Mouse (Mus musculus) testis, adult 2 months (tissue): ENCODE data around the gene Arhgef28.

Source experiments
- CTCF ChIP-seq: fragments of 200-500 bp; IDR thresholded peaks from 2 replicates; pipeline ENCODE4 v1.5.1; 2012; ENCODE audit warnings: low read depth, mild to moderate bottlenecking, inconsistent platforms, low read length, moderate library complexity; ENCODE audit not compliant: control insufficient read depth, insufficient read depth, insufficient replicate concordance
- POLR2A ChIP-seq: fragments of 200-500 bp; IDR thresholded peaks from 2 replicates; pipeline ENCODE4 v1.6.1; 2012; ENCODE audit warnings: low read depth, mild to moderate bottlenecking, inconsistent platforms, low read length, moderate library complexity; ENCODE audit not compliant: control insufficient read depth

GRCm38 (mm10) chr13:98143000-98143399 is 63.2 kb downstream of the Arhgef28 start:
- TF ChIP-seq CTCF (no peak), POLR2A (no peak)
